ENCODE assay signal across 8 mouse cellular contexts in the genomic region with DNA sequence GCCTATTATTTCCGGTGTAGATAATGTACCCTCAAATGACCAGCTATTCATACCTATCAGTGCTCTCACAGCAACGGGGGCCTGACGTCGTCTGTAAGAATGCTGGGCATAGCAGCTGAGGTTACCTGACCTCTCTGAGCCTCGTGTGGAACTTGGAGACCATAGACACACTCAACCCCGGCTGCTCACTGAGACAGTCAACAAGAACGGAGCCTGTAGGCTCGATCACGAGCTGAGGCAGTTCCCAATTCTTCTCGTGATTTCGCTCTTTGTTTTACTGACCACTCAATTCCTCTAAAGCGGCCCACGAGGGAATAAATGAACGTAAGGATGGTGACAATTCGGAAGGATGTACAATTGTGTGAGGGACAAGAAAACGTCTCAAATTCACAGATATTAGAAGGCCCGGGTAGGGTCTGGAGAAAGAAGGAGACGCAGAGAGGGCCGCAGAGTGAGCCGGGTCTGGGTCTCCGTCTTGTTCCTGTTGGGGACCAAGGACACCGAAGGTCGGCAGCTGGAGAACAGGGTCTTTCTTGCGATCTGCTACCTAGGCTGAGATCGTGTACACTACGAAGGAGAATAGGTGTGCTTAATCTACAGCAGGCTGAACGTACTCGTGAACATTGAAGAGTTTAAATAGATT. TPM values are rescaled to one million over a fixed set of nuclear protein-coding genes. Genes with fewer than 3 reads are reported as not detected.
DNase-seq lines count a peak whose midpoint lies in the region; ATAC-seq and TF ChIP-seq lines count a peak whose summit lies in the region.

No protein-coding gene starts in this region.

- DNase-seq in CD4-positive, CD25-positive, alpha-beta regulatory T cell, adult 2 months (ENCODE audit: low read depth, low spot score), result peak; percentile 58
- DNase-seq in adipocyte (ENCODE audit: low spot score), result peak; percentile 88
- DNase-seq in layer of hippocampus, adult 11-12 months (ENCODE audit: low spot score), result peak; percentile 71
- DNase-seq in liver, postnatal 0 days, result peak; percentile 55
- DNase-seq in thymus, postnatal 10 days (ENCODE audit: low spot score in 2 of 2), result peak; percentile 28 to 34

- H3K4me1 ChIP-seq in heart, embryonic 14.5 days (ENCODE audit: control insufficient read depth in 2 of 2, insufficient read depth in 2 of 2, low read length in 2 of 2), result peaks cover 15 to 20% of the 10 kb centered on the region in 2 experiments
- peaks cover 29% of the 10 kb centered on the region for H3K4me1 ChIP-seq in liver, postnatal 0 days (ENCODE audit: insufficient read depth)
- peaks cover 34% of the 10 kb centered on the region for H3K4me1 ChIP-seq in neural tube, embryonic 15.5 days

- H3K27me3 ChIP-seq in heart, embryonic 14.5 days (ENCODE audit: control insufficient read depth, insufficient read depth, low read length), result no peaks in the 10 kb centered on the region
- no peaks in the 10 kb centered on the region for H3K27me3 ChIP-seq in liver, postnatal 0 days (ENCODE audit: insufficient read depth, low read length)
- no peaks in the 10 kb centered on the region for H3K27me3 ChIP-seq in neural tube, embryonic 15.5 days (replicated peaks)

- no peaks in the 10 kb centered on the region for H3K9me3 ChIP-seq in heart, embryonic 14.5 days (ENCODE audit: control insufficient read depth, low read length)
- no peaks in the 10 kb centered on the region for H3K9me3 ChIP-seq in liver, postnatal 0 days (ENCODE audit: low read length)
- no peaks in the 10 kb centered on the region for H3K9me3 ChIP-seq in neural tube, embryonic 15.5 days (replicated peaks)

- H3K27ac ChIP-seq in heart, embryonic 14.5 days (replicated peaks in 1 of 2; ENCODE audit: control insufficient read depth in 1 of 2, insufficient read depth in 1 of 2, low read depth in 2 of 2, low read length in 2 of 2), result peak overlapping the region; percentile 91 to 98
- H3K27ac ChIP-seq in liver, postnatal 0 days (ENCODE audit: low read depth), result peak overlapping the region; percentile 87
- H3K27ac ChIP-seq in neural tube, embryonic 15.5 days (replicated peaks), result peak overlapping the region; percentile 93

- H3K36me3 ChIP-seq in heart, embryonic 14.5 days (ENCODE audit: control insufficient read depth, insufficient read depth, low read length), result no peaks in the 10 kb centered on the region
- H3K36me3 ChIP-seq in liver, postnatal 0 days (replicated peaks; ENCODE audit: insufficient read depth, low read length), result no peaks in the 10 kb centered on the region
- H3K36me3 ChIP-seq in neural tube, embryonic 15.5 days, result no peaks in the 10 kb centered on the region

- H3K4me2 ChIP-seq in heart, embryonic 14.5 days (ENCODE audit: low read length), result peak overlapping the region; percentile 86
- peak overlapping the region; percentile 90 for H3K4me2 ChIP-seq in liver, postnatal 0 days (ENCODE audit: low read depth, low read length)
- peak overlapping the region; percentile 82 for H3K4me2 ChIP-seq in neural tube, embryonic 15.5 days

- peak overlapping the region; percentile 81 for H3K9ac ChIP-seq in heart, embryonic 14.5 days (ENCODE audit: low read length)
- peak overlapping the region; percentile 70 for H3K9ac ChIP-seq in liver, postnatal 0 days (replicated peaks)
- H3K9ac ChIP-seq in neural tube, embryonic 15.5 days (replicated peaks), result peak overlapping the region; percentile 56

- WGBS in heart, embryonic 14.5 days, result under 1% methylated on average over 28 of the region's 28 CpGs
- WGBS in liver, postnatal 0 days (ENCODE audit: insufficient replicate concordance), result under 1% methylated on average over 28 of the region's 28 CpGs
- WGBS in neural tube, embryonic 15.5 days, result under 1% methylated on average over 28 of the region's 28 CpGs

- TF ChIP-seq EP300 in liver, postnatal 0 days (IDR thresholded peaks at IDR 0.05; ENCODE audit: low read depth), result no peak

- ATAC-seq in erythroid progenitor cell, adult 5-6 weeks (replicated peaks; ENCODE audit: low FRiP score, poor library complexity, severe bottlenecking), result peak; percentile 39
- peak; percentile 25; the same call in 1 of the 2 replicates for ATAC-seq in heart, embryonic 14.5 days (ENCODE audit: insufficient number of reproducible peaks, insufficient read depth, low FRiP score, low read depth)
- peak; percentile 11 for ATAC-seq in liver, postnatal 0 days
- ATAC-seq in neural tube, embryonic 15.5 days (ENCODE audit: low FRiP score), result 0 out of 2 replicates have a peak, but pooled peaks have one; percentile 23

- no peak for TF ChIP-seq CTCF in liver, postnatal 0 days (IDR thresholded peaks at IDR 0.05; ENCODE audit: low read depth)

- peak overlapping the region; percentile 49 to 60 for H3K4me3 ChIP-seq in heart, embryonic 14.5 days (ENCODE audit: control insufficient read depth in 1 of 2, insufficient read depth in 1 of 2, low read depth in 1 of 2, low read length in 2 of 2)
- peak overlapping the region; percentile 53 for H3K4me3 ChIP-seq in liver, postnatal 0 days (ENCODE audit: low read depth, low read length)
- peak overlapping the region; percentile 55 for H3K4me3 ChIP-seq in neural tube, embryonic 15.5 days (replicated peaks)

RNA-seq across cellular contexts. Expression of gene Ubc, which starts 15.0 kb away (rescaled TPM):
- total RNA-seq in erythroid progenitor cell, adult 5-6 weeks (2015; ENCODE audit: low replicate concordance), result 158 and 186 TPM in 2 replicates
- 215 and 222 TPM in 2 replicates for total RNA-seq in erythroid progenitor cell, adult 5-6 weeks (2017; ENCODE audit: low replicate concordance)
- 859 and 861 TPM in 2 replicates for polyA plus RNA-seq in heart, embryonic 14.5 days (2014; fragmentation: Nextera tagmentation; extraction: Ambion mirVana)
- polyA plus RNA-seq in liver, postnatal 0 days (2015; fragmentation: Nextera tagmentation; extraction: Ambion mirVana), result 369 and 531 TPM in 2 replicates
- polyA plus RNA-seq in neural tube, embryonic 15.5 days (2015; fragmentation: Nextera tagmentation; extraction: Ambion mirVana), result 1,353 and 1,380 TPM in 2 replicates

RNA-seq across cellular contexts. Expression of gene Gm10382, which starts 15.9 kb away (rescaled TPM):
- not detected in 2 replicates for total RNA-seq in erythroid progenitor cell, adult 5-6 weeks (2015; ENCODE audit: low replicate concordance)
- not detected in 2 replicates for total RNA-seq in erythroid progenitor cell, adult 5-6 weeks (2017; ENCODE audit: low replicate concordance)
- polyA plus RNA-seq in heart, embryonic 14.5 days (2014; fragmentation: Nextera tagmentation; extraction: Ambion mirVana), result 0.27 and 0.32 TPM in 2 replicates
- polyA plus RNA-seq in liver, postnatal 0 days (2015; fragmentation: Nextera tagmentation; extraction: Ambion mirVana), result 0.17 and 0.18 TPM in 2 replicates
- 0.59 and 0.74 TPM in 2 replicates for polyA plus RNA-seq in neural tube, embryonic 15.5 days (2015; fragmentation: Nextera tagmentation; extraction: Ambion mirVana)

RNA-seq across cellular contexts. Expression of gene Dhx37, which starts 28.9 kb away (rescaled TPM):
- total RNA-seq in erythroid progenitor cell, adult 5-6 weeks (2015; ENCODE audit: low replicate concordance), result 3.2 and 5.0 TPM in 2 replicates
- total RNA-seq in erythroid progenitor cell, adult 5-6 weeks (2017; ENCODE audit: low replicate concordance), result 3.6 and 15.9 TPM in 2 replicates
- 7.2 and 8.2 TPM in 2 replicates for polyA plus RNA-seq in heart, embryonic 14.5 days (2014; fragmentation: Nextera tagmentation; extraction: Ambion mirVana)
- polyA plus RNA-seq in liver, postnatal 0 days (2015; fragmentation: Nextera tagmentation; extraction: Ambion mirVana), result 3.3 and 3.4 TPM in 2 replicates
- polyA plus RNA-seq in neural tube, embryonic 15.5 days (2015; fragmentation: Nextera tagmentation; extraction: Ambion mirVana), result 9.9 and 10.9 TPM in 2 replicates

RNA-seq across cellular contexts. Expression of gene Bri3bp, which starts 36.3 kb away (rescaled TPM):
- 5.4 and 10.5 TPM in 2 replicates for total RNA-seq in erythroid progenitor cell, adult 5-6 weeks (2015; ENCODE audit: low replicate concordance)
- total RNA-seq in erythroid progenitor cell, adult 5-6 weeks (2017; ENCODE audit: low replicate concordance), result 2.0 and 2.4 TPM in 2 replicates
- 34.8 and 36.6 TPM in 2 replicates for polyA plus RNA-seq in heart, embryonic 14.5 days (2014; fragmentation: Nextera tagmentation; extraction: Ambion mirVana)
- 20.2 and 20.9 TPM in 2 replicates for polyA plus RNA-seq in liver, postnatal 0 days (2015; fragmentation: Nextera tagmentation; extraction: Ambion mirVana)
- 37.3 and 40.6 TPM in 2 replicates for polyA plus RNA-seq in neural tube, embryonic 15.5 days (2015; fragmentation: Nextera tagmentation; extraction: Ambion mirVana)

Comparison
In these comparisons a context has a peak if more than half of its experiments do, and no peak if none do; other contexts are left out.
1. Peak in every context shown above with its lines: DNase-seq, ATAC-seq, H3K4me3 ChIP-seq and H3K27ac ChIP-seq.
2. DNase-seq: peak in every context shown above with its lines; median percentile 88 in adipocyte; 71 in layer of hippocampus, adult 11-12 months; 58 in CD4-positive, CD25-positive, alpha-beta regulatory T cell, adult 2 months; 55 in liver, postnatal 0 days; 31 in thymus, postnatal 10 days.